Mouse (Mus musculus): ENCODE results near the gene Gda. TPM values are rescaled to one million over a fixed set of nuclear protein-coding genes. Genes with fewer than 3 reads are reported as not detected.
A peak's percentile ranks its signal among the peaks of the same experiment; 100 is the strongest.

The Gda gene
- polyA plus RNA-seq, 1 experiment from 2014 or later = not detected

DNA sequence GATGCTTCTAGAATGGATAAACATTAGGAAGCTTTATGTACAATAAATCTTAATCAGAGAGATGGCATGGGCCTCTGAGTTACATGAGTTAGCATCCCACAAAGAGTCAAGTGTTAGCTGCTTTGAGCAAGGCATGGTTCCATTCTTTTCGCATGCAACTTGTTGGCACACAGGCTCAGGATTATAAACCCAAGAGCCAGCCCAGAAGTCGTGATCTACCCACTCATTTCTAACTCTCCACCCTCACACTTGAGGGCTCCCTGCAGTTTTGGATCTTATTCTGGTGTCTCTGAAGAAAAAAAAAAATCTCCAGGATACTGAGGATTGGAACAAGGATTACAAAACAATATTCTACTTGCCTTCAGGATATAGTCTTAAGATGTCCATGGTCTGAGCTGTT lies 4.5 kb upstream of the Gda start:
- Histone ChIP-seq H3K4me1 (replicated peaks; ENCODE audit: control insufficient read depth, insufficient read depth, low read length) (no peaks in the 10 kb centered on the region), H3K27ac (ENCODE audit: low read depth, low read length) (no peak overlapping the region), H3K9me3 (ENCODE audit: control insufficient read depth, low read length) (no peaks in the 10 kb centered on the region), H3K4me3 (ENCODE audit: low read depth, low read length) (no peak overlapping the region), H3K9ac (ENCODE audit: low read length) (no peak overlapping the region), H3K4me2 (ENCODE audit: low read depth, low read length, severe bottlenecking) (no peak overlapping the region), H3K27me3 (ENCODE audit: control insufficient read depth, insufficient read depth, low read length) (no peaks in the 10 kb centered on the region), H3K36me3 (ENCODE audit: control insufficient read depth, insufficient read depth, low read length) (no peaks in the 10 kb centered on the region)
- no peak for ATAC-seq (replicated peaks; ENCODE audit: low FRiP score)
- WGBS = 84% methylated on average over 2 of the region's 2 CpGs
- no peak for DNase-seq (ENCODE audit: low spot score)

DNA sequence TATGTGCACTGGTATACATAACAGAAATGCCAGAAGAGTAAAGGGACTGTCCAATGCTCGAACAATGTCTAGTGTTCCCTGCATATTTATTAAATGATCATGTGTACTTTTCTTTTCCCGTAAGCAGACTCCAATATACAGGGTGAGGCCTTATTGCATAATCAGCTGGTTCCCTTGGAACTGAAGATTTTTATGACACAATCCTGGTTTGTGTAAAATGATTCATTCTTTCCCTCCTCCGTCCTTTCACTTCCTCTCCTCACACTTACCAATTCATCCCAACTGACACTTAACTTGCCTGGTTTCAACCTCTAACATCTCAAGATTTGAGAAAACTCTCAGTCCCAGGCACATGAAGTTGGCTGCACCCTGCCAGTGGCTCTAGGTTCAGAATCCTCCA lies 3.5 kb upstream of the Gda start:
- WGBS = 92% methylated on average over 3 of the region's 3 CpGs

DNA sequence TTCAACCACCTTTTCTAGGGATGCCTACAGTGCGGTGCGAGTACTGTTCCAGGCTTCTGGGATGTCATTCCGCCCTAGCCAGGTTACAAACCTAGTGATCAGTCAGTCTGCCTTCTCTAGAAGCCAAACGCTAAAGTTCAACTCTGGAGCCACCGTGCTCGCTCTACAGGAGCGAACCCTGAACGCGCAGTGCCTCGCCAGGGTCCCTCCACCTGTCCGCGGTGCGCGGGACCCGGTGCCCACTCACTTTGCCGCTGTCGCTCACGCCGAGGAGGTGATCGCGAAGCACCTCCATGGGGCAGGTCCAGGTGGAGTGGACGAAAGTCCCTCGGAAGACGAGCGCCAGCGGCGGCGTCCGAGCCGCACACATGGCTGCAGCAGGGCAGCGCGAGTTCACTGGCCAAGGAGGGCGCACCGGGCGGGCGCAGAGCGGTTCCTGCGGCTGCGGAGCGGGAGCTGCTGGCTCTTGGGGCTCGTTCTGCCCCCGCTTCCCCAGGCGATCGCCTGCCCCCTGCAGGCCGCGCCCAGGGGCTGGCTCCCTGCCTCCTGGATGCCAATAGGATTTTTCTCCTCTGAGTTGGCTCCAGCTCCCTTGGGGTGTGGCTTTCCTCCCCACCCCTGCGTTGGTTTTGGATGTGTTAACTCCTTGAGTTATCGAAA lies 994 bp downstream of the Gda start:
- H3K27ac ChIP-seq (ENCODE audit: low read depth, low read length) = no peak overlapping the region
- no peaks in the 10 kb centered on the region for H3K9me3 ChIP-seq (ENCODE audit: control insufficient read depth, low read length)
- 2% methylated on average over 46 of the region's 48 CpGs for WGBS
- peak; percentile 74 for ATAC-seq (replicated peaks; ENCODE audit: low FRiP score)
- DNase-seq (ENCODE audit: low spot score) = peak; percentile 77
- peak overlapping the region; percentile 32; the same call in 1 of the 2 replicates for H3K9ac ChIP-seq (ENCODE audit: low read length)
- peak overlapping the region; percentile 34 for H3K4me3 ChIP-seq (ENCODE audit: low read depth, low read length)
- H3K36me3 ChIP-seq (ENCODE audit: control insufficient read depth, insufficient read depth, low read length) = no peaks in the 10 kb centered on the region
- H3K27me3 ChIP-seq (ENCODE audit: control insufficient read depth, insufficient read depth, low read length) = peaks cover 3% of the 10 kb centered on the region; the same call in 1 of the 2 replicates
- peak overlapping the region; percentile 77 for H3K4me2 ChIP-seq (ENCODE audit: low read depth, low read length, severe bottlenecking)
- 0 out of 2 replicates have a peak, but pooled peaks cover 6% of the 10 kb centered on the region for H3K4me1 ChIP-seq (replicated peaks; ENCODE audit: control insufficient read depth, insufficient read depth, low read length)

More for the DNA sequence above, 3.5 kb upstream of the Gda start:
- H3K4me2 ChIP-seq (ENCODE audit: low read depth, low read length, severe bottlenecking) = no peak overlapping the region
- DNase-seq (ENCODE audit: low spot score) (no peak), ATAC-seq (replicated peaks; ENCODE audit: low FRiP score) (no peak)
- H3K9ac ChIP-seq (ENCODE audit: low read length) = no peak overlapping the region
- H3K27ac ChIP-seq (ENCODE audit: low read depth, low read length) = no peak overlapping the region
- no peaks in the 10 kb centered on the region for H3K36me3 ChIP-seq (ENCODE audit: control insufficient read depth, insufficient read depth, low read length)
- no peak overlapping the region for H3K4me3 ChIP-seq (ENCODE audit: low read depth, low read length)
- H3K9me3 ChIP-seq (ENCODE audit: control insufficient read depth, low read length) = no peaks in the 10 kb centered on the region
- H3K27me3 ChIP-seq (ENCODE audit: control insufficient read depth, insufficient read depth, low read length) = peaks cover 3% of the 10 kb centered on the region; the same call in 1 of the 2 replicates
- 0 out of 2 replicates have a peak, but pooled peaks cover 6% of the 10 kb centered on the region for H3K4me1 ChIP-seq (replicated peaks; ENCODE audit: control insufficient read depth, insufficient read depth, low read length)

DNA sequence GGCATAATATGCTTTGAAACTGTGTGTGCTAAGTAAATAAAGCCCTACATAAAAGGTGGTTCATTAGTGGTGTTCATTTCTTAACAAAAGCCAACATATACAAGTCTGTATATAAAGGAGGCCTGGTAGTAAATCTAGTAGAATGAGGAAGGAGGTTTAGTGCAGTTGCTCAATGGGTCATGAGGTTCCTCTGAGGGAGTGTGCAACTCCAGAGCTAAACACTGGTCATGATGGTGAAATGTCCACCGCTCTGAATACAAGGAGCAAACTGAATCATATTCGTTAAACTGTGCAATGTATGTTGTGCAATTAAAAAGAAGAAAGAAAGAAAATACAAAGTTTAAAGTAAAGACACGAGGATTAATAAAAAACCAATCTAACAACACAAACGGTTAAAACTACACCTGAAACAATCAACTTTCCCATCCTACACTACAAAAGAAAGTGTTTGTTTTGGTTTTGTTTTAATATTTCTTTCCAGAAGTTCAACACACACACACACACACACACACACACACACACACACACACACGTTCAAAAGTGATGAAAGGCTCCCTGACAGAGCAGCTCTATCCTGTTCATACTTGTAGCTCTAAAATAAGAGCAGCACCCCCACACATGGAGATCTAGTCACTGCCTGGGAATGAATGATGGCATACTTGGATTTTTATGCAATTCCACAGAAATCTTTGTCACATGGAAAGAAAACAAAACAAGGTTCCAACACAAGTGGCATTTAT lies 11.9 kb downstream of the Gda start:
- Histone ChIP-seq H3K27me3 (ENCODE audit: control insufficient read depth, insufficient read depth, low read length) (no peaks in the 10 kb centered on the region), H3K9ac (ENCODE audit: low read length) (no peak overlapping the region), H3K27ac (ENCODE audit: low read depth, low read length) (no peak overlapping the region), H3K4me1 (replicated peaks; ENCODE audit: control insufficient read depth, insufficient read depth, low read length) (no peaks in the 10 kb centered on the region), H3K4me2 (ENCODE audit: low read depth, low read length, severe bottlenecking) (no peak overlapping the region), H3K36me3 (ENCODE audit: control insufficient read depth, insufficient read depth, low read length) (no peaks in the 10 kb centered on the region), H3K4me3 (ENCODE audit: low read depth, low read length) (no peak overlapping the region), H3K9me3 (ENCODE audit: control insufficient read depth, low read length) (no peaks in the 10 kb centered on the region)
- no peak for DNase-seq (ENCODE audit: low spot score)
- 81% methylated on average over 5 of the region's 5 CpGs for WGBS
- ATAC-seq (replicated peaks; ENCODE audit: low FRiP score) = no peak

DNA sequence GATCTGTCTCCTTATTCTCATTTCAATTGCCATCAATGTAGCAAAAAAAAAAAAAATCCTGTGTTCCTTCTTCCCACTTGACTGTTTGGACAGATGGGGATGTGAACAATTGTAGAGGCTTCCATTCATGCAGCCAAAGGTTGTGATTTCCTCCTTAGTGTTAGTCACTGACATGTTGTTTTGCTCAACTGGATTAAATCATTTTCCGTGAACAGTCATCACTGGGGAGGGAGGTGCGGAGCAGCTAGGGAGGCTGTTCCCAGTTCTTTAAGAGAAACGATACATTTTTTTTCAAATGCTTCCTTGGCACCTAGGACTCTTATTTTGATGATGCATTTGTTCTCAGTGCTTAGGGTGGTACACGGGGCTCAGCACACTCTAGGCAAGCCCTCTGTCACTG lies 15.8 kb downstream of the Gda start:
- WGBS = 89% methylated on average over 4 of the region's 4 CpGs
- H3K4me2 ChIP-seq (ENCODE audit: low read depth, low read length, severe bottlenecking) = no peak overlapping the region
- H3K4me1 ChIP-seq (replicated peaks; ENCODE audit: control insufficient read depth, insufficient read depth, low read length) = no peaks in the 10 kb centered on the region
- no peak overlapping the region for H3K9ac ChIP-seq (ENCODE audit: low read length)
- no peaks in the 10 kb centered on the region for H3K9me3 ChIP-seq (ENCODE audit: control insufficient read depth, low read length)
- no peak overlapping the region for H3K4me3 ChIP-seq (ENCODE audit: low read depth, low read length)
- ATAC-seq (replicated peaks; ENCODE audit: low FRiP score) = no peak
- no peaks in the 10 kb centered on the region for H3K27me3 ChIP-seq (ENCODE audit: control insufficient read depth, insufficient read depth, low read length)
- no peak overlapping the region for H3K27ac ChIP-seq (ENCODE audit: low read depth, low read length)
- no peak for DNase-seq (ENCODE audit: low spot score)
- no peaks in the 10 kb centered on the region for H3K36me3 ChIP-seq (ENCODE audit: control insufficient read depth, insufficient read depth, low read length)

DNA sequence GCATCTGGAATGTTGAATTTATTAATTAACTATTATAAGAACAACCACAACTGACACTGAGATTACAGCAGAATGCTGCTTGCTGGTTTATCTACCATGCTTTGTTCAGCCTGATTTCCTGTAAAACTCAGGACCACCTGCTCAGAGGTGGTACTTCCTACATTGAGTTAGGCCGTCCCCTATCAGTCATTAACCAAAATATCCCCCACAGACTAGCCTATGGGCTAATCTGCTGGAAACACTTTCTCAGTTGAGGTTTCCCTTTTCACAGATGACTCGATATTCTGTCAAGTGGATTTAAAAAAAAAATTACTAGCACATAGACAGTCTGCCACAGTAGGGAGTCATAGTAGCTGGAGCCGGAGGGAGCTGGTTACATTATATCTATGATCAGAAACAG lies 31.5 kb downstream of the Gda start:
- Histone ChIP-seq H3K9me3 (ENCODE audit: control insufficient read depth, low read length) (no peaks in the 10 kb centered on the region), H3K36me3 (ENCODE audit: control insufficient read depth, insufficient read depth, low read length) (no peaks in the 10 kb centered on the region), H3K9ac (ENCODE audit: low read length) (no peak overlapping the region), H3K27me3 (ENCODE audit: control insufficient read depth, insufficient read depth, low read length) (no peaks in the 10 kb centered on the region), H3K4me3 (ENCODE audit: low read depth, low read length) (no peak overlapping the region), H3K4me1 (replicated peaks; ENCODE audit: control insufficient read depth, insufficient read depth, low read length) (no peaks in the 10 kb centered on the region), H3K4me2 (ENCODE audit: low read depth, low read length, severe bottlenecking) (no peak overlapping the region), H3K27ac (ENCODE audit: low read depth, low read length) (no peak overlapping the region)
- WGBS = 87% methylated on average over 3 of the region's 3 CpGs
- DNase-seq (ENCODE audit: low spot score) (no peak), ATAC-seq (replicated peaks; ENCODE audit: low FRiP score) (no peak)

DNA sequence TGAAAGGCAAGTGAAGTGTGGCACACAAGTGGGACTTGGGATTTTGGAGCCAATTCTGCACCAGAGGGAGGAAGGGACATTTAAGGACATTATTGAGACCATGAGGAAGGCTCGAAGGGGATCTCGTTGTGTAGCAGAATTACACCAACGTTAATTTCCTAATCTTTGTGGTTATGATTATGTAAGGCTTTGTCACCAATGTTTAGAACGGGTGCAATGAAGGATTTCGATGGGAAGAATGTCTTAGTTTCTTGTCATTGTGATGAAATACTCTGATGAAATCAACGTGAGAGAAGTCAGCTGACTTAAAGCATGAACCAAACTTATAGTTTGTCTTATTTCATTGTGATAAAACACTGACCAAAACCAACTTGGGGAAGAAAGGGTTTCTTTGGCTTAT lies 32.4 kb downstream of the Gda start:
- Histone ChIP-seq H3K4me2 (ENCODE audit: low read depth, low read length, severe bottlenecking) (no peak overlapping the region), H3K9me3 (ENCODE audit: control insufficient read depth, low read length) (no peaks in the 10 kb centered on the region), H3K27me3 (ENCODE audit: control insufficient read depth, insufficient read depth, low read length) (no peaks in the 10 kb centered on the region), H3K4me1 (replicated peaks; ENCODE audit: control insufficient read depth, insufficient read depth, low read length) (no peaks in the 10 kb centered on the region), H3K9ac (ENCODE audit: low read length) (no peak overlapping the region), H3K36me3 (ENCODE audit: control insufficient read depth, insufficient read depth, low read length) (no peaks in the 10 kb centered on the region), H3K4me3 (ENCODE audit: low read depth, low read length) (no peak overlapping the region), H3K27ac (ENCODE audit: low read depth, low read length) (no peak overlapping the region)
- 90% methylated on average over 6 of the region's 6 CpGs for WGBS
- DNase-seq (ENCODE audit: low spot score) = no peak
- ATAC-seq (replicated peaks; ENCODE audit: low FRiP score) = no peak

DNA sequence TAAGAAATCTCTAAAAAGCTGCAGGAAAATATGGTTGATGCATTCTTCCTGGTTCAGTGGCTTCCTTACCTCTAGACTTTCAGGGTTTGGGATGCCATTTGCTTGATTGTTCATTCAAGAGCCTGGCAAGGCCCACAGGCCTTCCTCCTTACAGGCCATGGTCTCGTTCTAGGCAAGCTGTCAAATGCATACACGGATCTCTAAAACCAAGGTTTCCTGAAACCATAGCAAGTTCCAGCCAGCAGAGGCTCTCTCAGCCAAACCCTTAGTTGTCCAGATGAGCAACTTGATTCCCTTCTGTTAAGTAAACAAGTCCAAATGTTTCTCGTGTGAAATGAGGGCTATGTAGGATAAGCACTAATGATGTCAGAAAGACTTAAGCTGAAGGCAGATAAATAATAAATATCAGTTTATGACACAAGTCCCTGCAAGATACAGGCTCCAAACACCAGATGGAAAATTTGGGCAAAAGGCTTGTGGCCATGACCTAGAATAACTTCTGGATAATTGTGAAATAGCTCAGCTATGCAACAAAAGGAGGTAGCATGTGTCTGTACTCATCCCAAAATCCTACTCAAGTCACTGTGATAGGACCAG lies 34.0 kb downstream of the Gda start:
- no peaks in the 10 kb centered on the region for H3K27me3 ChIP-seq (ENCODE audit: control insufficient read depth, insufficient read depth, low read length)
- no peak overlapping the region for H3K27ac ChIP-seq (ENCODE audit: low read depth, low read length)
- DNase-seq (ENCODE audit: low spot score) (no peak), ATAC-seq (replicated peaks; ENCODE audit: low FRiP score) (no peak)
- no peaks in the 10 kb centered on the region for H3K36me3 ChIP-seq (ENCODE audit: control insufficient read depth, insufficient read depth, low read length)
- H3K9ac ChIP-seq (ENCODE audit: low read length) = no peak overlapping the region
- H3K4me1 ChIP-seq (replicated peaks; ENCODE audit: control insufficient read depth, insufficient read depth, low read length) = no peaks in the 10 kb centered on the region
- H3K4me2 ChIP-seq (ENCODE audit: low read depth, low read length, severe bottlenecking) = no peak overlapping the region
- H3K4me3 ChIP-seq (ENCODE audit: low read depth, low read length) = no peak overlapping the region
- no peaks in the 10 kb centered on the region for H3K9me3 ChIP-seq (ENCODE audit: control insufficient read depth, low read length)
- WGBS = 79% methylated on average over 3 of the region's 3 CpGs

Data from forebrain, embryonic 11.5 days (tissue).